Mouse (Mus musculus): ENCODE data around the gene Aire.

Aire gene

GRCm38 (mm10) chr10:78009184-78009944 lies 34.0 kb downstream of the Aire start:
- peak; percentile 85 for DNase-seq (ENCODE audit: low read depth, low spot score)

DNA sequence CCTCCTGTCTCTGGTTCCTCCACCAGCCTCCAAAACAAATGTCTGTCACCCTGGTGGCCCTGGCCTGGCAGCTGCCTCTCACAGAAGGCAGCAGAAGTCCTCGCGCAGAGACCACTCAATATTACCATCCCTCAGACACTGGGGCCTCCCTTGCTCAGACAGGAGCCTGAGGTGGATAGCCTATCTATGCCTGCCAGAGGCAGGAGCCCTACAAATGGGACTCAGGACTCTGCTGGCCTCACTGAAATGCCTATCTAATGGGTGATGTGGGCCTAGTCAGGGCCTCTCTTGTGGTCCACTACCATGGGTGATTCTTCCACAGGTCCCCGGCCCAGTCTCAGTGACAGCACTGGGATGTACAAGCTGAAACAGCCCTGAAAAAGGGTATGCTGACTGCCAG lies 35.2 kb downstream of the Aire start:
- no peak for DNase-seq (ENCODE audit: low read depth, low spot score)

DNA sequence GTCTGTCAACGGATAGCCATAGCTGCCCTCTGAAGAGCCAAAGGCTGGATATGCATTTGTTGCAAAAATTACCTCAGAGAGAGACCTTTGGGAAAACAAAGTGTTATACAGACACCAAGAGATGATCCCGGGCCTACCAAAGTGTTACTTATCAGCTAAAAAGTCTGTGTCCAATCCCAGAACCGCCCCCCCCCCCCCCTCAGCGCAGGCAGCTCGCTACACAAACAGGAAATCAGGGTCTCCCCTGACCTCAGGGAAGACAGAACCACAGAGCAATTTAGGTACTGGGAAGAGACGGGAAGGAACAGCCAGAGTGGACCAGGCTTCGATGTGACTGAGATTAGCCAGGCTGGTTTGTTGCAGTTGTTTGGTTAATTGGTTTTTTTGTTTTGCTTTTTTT lies 36.2 kb downstream of the Aire start:
- DNase-seq (ENCODE audit: low read depth, low spot score): no peak

- DNase-seq (ENCODE audit: low read depth, low spot score): no peak
Observed at GRCm38 (mm10) chr10:78005791-78006438, 37.5 kb downstream of the Aire start.

GRCm38 (mm10) chr10:78004479-78005100 lies 38.8 kb downstream of the Aire start:
- DNase-seq (ENCODE audit: low read depth, low spot score): no peak

DNA sequence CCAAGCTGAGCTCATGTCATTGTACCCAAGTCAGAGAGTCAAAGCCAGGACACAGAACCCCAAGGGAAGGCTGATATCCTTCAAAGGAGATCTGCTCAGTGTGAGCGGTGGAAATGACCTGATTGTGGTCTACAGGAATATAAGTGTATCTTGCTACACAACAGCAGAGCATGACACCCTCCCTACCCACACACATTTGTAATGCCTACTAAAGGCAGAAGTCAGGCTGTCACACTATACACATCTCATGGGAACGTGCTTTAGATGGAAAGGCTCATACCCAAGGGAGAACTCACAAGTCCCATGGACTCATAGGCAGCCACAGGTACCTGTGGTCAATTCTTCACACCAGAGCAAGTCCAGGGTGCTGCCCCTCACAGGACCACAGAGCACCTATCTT lies 41.1 kb downstream of the Aire start:
- DNase-seq (ENCODE audit: low read depth, low spot score): no peak

DNA sequence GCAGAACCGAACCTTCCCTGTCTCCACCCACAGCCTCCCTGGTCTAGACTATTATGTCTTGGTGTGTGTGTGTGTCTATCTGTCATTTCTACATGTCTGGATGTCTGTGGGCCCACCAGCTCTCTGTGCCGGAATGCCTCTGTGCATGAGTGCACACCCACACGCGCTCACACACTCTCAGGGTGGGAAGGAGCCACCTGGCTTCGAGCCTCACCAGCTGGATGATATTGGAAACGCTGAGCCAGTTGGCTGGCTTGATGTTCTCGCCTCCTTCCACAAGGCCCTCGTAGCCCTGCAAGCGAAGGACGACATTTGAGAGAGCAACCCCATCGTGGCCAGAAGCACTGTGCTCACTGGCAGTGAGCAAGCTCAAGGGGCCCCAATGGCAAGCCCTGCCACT lies 41.6 kb downstream of the Aire start:
- no peak for DNase-seq (ENCODE audit: low read depth, low spot score)

DNA sequence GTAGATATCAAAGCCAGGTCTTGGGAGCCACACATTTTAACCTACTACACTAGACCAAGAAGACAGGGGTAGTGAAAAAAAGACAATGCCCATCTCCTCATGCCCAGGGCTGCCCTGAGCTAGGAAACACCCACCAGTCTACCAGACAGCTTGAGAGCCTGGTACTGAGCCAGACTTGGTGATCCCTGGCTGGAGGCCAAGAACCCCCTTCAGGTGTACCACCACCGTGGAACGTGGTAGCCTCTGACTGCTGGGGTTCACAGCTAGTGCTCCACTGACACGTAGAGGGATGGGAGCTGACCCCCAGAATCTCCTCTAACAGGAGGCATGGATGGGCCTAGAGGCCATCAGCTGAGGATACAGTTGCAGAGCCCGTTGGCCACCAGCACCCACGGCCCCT lies 43.2 kb downstream of the Aire start:
- no peak for DNase-seq (ENCODE audit: low read depth, low spot score)

- no peak for DNase-seq (ENCODE audit: low read depth, low spot score)
Observed at GRCm38 (mm10) chr10:77995639-77996038, 47.8 kb downstream of the Aire start.

- no peak for DNase-seq (ENCODE audit: low read depth, low spot score)
Observed at GRCm38 (mm10) chr10:77985775-77986174, 57.6 kb downstream of the Aire start.

- peak; percentile 77 for DNase-seq (ENCODE audit: low read depth, low spot score)
Observed at GRCm38 (mm10) chr10:77984660-77985059, 58.8 kb downstream of the Aire start.

All from retina, postnatal 7 days (tissue).